Mouse (Mus musculus): ENCODE results near the gene Nol10.

The Nol10 gene

DNA sequence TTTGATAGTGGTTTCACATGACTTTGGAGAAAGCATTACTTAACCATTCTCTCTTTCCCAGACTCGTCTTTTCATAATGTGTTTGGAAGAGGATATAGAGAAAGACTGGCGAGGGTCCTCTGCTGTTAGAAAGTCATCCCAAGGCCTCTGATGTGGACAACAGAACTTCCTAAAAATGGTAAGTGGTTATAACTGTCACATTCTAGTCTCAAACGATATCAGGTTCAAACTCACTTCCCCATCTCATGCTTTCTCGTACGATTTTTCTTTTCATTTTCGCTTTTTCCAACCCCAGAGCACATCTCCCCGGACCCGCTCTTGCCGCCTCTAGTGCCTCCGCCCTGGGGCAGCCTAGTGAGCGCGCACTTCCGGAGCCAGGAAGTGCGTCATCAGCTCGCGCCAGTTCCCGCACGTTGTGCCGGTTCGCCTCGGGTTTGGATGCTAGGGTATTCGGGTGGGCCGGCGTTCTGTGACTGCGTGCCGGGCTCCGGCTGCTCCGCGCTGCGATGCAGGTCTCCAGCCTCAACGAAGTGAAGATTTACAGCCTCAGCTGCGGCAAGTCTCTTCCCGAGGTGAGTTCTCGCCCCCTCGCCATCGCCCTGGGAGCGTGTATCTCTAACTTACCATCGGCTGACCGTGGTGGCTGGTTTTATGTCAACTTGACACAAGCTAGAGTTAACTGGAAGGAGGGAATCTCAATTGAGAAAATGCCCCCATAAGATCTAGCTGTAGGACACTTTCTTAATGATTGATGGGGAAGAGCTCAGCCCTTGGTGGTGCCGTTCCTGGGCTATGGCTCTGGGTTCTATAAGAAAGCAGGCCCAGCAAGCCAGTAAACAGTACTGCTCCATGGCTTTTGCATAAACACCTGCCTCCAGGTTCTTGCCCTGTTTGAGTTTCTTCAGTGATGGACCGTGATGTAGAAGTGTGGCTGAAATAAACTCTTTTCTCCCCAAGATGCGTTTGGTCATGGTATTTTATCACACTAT is at the start of gene Nol10:
Gene Nol10, plus strand, starts transcription at position 411 of the 989 bp plus-strand sequence.
- in situ Hi-C loops (cut with MboI; ENCODE audit: unreplicated experiment in 2 of 2): loop anchor here in 1 of 2 experiments (5.0 kb wide), 1 partner anchor 541 kb away; no protein-coding TSS in a partner anchor

DNA sequence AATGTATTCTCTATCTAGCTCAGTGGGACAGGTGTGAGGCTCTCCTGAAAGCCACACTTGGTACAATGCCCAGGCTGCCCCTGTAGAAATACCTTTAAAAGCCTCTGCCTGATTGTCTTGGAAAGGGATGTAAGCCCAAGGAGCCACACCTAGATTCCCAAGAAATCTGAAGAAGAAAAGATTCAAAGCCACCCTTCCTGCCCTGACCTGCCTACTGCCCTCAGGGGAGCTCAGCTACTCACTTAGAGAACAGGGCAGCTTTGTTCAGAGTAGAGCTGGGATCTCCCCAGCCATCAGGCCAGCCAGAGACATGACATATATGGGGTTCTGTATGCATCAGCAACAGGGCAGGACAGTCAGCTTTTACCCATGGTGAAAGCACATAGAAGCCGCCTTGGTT is 48.4 kb upstream of the Nol10 start:
- in situ Hi-C loops (cut with MboI; ENCODE audit: unreplicated experiment in 2 of 2): loop anchor here in 1 of 2 experiments (25.0 kb wide), 1 partner anchor 713 kb away; no protein-coding TSS in a partner anchor

DNA sequence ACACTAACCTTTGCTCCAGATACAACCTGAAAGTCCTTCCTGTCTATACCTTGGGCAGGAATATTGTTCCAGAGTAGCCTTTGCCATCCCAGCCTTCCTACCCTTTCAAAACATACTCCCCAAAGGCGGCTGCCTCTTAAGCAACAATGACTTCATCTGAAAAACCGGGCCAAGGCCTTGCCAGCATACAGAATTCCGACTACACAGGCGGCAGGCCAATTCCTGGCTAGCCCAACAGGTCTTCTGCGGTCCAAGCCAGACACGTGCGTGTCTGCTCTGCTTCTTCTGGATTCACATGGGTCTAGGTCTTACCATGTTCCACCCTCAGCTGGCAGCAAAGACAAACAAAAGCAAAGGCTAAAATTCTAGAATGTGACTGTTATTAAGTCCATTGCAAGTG is 42.8 kb upstream of the Nol10 start:
- in situ Hi-C loops (cut with MboI; ENCODE audit: unreplicated experiment in 2 of 2): no loop called here

DNA sequence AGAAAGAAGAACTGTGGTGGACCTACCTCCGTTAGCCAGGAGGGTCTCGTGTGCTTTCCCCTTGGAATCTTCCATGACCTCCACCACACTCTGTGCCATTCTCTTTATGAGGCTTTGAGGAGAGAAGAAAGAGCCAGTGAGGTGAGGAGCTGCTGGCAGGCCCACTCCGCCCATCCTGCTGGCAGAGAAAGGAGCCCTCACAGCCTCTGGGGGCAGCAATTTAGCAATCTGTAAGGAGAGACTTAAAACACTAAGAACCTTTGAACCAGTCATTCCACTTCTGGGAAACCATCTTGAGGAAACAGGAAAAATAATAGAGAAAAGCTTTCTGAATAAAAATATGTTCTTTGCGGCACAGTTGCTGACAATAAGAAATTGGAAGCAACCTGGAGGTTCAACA is 40.0 kb upstream of the Nol10 start:
- in situ Hi-C loops (cut with MboI; ENCODE audit: unreplicated experiment in 2 of 2): no loop called here

DNA sequence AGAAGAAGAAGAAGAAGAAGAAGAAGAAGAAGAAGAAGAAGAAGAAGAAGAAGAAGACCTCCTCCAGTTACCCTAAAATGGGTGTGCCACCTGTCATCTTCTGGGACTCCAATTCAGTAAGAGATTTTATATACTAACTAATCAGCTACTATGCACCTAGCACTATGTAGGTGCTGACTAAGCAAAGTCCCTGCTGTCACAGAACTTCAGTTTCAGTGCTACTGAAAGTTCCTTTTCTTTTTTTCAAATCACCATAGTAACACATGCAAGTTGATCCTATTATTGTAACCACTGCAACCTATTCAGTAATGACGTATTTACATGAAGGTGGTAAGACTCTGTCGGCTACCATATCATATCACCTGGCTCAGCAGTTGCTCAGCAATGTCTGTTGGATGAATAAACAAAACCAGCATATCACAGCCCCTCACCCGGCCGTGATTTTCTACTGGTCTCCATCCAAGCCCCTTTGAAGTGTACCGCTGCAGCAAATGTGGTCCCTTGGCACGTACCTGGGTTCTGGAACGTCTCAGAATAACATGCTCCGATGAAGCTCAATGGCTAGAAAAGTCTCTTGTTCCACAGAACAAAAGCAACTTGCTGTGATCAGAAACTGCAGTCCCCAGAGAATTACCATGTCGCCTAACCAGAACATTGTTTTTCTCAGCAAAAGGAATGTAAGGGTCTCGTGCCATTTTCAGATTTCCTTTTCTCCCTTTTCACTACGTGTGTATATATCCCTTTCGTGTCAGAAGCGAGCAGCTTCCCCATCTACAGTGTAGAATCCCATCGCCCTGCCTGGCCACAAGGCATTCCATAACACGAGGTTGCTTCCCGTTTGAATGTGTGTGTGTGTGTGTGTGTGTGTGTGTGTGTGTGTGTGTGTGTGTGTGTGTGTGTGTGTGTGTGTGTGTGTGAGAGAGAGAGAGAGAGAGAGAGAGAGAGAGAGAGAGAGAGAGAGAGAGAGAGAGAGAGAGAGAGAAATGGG is 37.1 kb upstream of the Nol10 start:
- in situ Hi-C loops (cut with MboI; ENCODE audit: unreplicated experiment in 2 of 2): no loop called here

DNA sequence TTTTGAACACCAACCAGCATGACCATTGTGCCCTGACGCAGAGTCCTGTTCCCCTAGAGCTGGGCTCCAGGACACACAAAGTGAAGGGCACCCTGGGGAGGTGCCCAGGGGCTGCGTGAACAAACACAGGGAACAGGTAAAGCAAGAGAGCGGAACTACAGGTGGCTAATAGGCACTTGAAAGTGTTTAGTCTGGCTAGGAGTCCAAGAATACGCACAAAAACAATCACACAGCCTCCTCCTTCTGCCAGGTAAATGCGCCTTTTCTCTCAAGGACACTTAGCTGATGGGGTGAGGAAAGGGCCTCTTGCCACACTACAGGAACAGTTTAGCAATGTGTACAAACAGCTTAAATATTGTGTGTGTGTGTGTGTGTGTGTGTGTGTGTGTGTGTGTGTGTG is 32.2 kb upstream of the Nol10 start:
- in situ Hi-C loops (cut with MboI; ENCODE audit: unreplicated experiment in 2 of 2): no loop called here

DNA sequence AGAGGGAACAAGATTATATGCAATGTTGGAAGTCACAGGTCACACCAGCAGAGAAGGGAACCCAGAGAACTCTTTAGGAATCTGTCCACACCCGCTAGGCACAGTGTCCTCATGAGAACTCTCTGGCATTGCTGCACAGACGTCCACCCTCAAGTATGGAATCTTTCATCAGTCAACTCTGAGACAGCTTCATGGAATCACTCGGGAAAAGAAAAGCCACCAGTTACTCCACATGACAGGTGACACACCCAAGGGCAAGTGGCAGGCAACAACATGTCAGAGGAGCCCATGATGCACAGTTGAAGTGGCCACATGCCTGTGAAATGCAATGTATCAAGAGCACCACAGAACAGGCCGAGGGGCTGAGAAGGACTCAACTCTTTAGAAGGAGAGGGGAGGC is 30.3 kb upstream of the Nol10 start:
- in situ Hi-C loops (cut with MboI; ENCODE audit: unreplicated experiment in 2 of 2): no loop called here

DNA sequence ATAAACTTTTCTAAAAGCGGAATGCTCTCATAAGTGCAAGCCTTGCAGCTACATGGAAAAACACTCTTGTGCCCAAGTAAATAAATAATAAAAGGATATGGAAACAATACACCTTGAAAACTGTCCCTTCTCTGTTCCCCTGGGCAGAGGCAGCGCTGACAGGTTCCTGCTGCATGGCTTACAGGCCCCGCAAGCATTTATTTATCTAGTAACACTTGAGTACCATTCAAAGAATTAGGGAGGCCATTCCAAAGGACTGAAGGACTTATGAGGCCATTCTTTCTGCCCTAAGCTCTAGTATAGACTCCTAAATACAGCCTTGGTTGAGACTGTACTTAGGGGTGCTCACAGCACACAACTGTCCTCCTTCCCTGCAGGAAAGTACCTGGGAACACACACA is 29.8 kb upstream of the Nol10 start:
- in situ Hi-C loops (cut with MboI; ENCODE audit: unreplicated experiment in 2 of 2): no loop called here

DNA sequence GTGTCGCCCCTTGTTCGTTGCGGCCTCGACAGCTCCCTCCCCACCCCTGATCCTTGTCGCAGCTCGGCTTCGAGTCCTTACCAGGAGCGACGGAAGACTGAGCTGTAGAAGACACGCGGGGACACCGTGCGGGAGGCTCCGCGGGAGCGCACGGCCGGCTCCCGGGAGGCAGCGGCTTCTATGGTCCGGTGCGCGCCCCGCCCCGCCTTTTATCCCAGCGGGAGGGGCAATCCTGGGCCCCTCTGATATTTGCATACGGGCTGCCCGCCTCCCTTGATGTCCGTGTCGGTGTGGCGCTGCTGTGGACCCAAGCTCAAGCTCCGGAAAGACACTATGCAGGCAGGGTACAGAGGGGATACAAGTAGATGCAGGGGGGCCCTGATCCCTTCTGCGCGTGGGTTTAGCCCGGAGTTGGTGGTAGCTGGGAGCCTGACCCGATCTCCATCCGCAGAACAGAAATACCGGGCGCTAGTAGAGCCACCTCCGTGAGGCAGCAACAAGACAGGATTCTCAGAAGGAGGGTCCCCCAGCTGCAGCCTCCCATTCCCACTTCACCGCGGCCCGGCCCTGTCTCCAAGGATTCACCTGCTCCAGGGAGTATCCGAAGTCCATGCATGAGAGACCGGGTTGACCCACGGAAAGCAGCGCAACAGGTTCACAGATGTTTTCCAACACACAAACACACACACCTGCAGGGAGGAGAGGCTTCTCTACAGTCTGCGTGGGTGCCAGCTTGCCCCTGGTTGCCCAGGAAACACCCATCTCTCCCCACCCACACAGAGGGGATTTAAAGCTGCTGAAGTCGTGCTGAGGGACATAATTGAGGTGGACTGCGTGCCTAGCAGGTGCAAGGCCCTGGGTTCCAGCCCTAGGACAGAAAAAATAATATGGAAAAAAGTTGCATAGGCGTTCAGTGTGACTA is 23.4 kb upstream of the Nol10 start:
- in situ Hi-C loops (cut with MboI; ENCODE audit: unreplicated experiment in 2 of 2): no loop called here

DNA sequence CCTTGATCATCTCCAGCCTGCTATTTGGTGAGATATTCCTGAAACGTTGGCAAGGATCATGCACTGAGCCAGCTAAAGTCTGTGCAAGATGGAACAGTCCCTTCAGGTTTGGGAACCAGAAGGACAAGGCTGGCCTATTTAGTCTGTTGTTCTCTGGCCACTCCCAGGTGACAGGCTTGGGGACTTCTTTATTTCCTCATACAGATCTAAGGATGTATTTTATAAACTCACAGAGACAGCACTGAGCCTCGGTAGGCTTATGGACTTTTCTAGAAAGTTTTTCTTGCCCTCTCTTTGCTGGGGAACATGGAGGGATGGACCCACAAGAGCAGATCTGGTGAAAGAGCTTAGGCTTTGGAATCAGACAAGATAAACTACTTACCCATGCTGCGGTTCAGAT is 19.0 kb upstream of the Nol10 start, which contains the start of gene Atp6v1c2:
Gene Atp6v1c2, minus strand, starts transcription at position 101 of the 400 bp plus-strand sequence.
- in situ Hi-C loops (cut with MboI; ENCODE audit: unreplicated experiment in 2 of 2): no loop called here

DNA sequence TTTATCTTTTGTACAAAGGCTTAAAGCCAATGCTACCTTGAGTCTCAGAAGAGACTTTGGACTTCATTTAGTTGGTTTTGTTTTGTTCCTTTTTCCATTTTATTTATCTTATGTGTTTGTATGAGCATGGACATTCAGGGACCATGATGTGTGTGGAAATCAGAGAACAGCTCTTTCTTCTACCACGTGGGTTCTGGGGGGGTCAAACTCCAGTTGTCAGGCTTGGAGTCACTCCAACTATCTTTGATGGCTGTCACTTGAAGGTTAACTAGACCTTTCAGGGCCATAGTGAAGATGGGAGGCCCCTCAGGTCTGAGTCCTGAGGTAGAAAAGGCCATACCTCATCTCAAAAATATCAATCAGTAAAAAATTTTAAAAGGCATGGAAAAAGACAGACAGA is 14.8 kb upstream of the Nol10 start:
- in situ Hi-C loops (cut with MboI; ENCODE audit: unreplicated experiment in 2 of 2): no loop called here

DNA sequence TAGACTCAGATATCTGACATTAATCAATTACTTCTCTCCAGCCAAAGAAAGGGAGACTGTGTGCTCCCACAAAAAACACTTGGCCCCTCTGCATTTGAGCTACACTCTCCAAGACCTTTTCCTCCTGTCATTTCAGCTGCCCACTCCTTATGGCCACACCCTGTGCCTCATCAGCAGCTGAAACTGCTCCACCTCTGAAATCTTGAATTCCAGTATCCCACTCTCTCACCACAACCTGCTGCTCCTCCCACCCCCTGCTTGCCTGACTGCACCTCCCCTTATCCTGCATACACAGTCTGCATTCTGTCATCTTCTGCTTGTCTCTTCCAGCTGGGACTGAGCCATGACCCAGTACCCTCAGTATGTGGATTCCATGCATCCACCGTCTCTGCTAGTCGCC is 9.9 kb upstream of the Nol10 start:
- in situ Hi-C loops (cut with MboI; ENCODE audit: unreplicated experiment in 2 of 2): no loop called here

DNA sequence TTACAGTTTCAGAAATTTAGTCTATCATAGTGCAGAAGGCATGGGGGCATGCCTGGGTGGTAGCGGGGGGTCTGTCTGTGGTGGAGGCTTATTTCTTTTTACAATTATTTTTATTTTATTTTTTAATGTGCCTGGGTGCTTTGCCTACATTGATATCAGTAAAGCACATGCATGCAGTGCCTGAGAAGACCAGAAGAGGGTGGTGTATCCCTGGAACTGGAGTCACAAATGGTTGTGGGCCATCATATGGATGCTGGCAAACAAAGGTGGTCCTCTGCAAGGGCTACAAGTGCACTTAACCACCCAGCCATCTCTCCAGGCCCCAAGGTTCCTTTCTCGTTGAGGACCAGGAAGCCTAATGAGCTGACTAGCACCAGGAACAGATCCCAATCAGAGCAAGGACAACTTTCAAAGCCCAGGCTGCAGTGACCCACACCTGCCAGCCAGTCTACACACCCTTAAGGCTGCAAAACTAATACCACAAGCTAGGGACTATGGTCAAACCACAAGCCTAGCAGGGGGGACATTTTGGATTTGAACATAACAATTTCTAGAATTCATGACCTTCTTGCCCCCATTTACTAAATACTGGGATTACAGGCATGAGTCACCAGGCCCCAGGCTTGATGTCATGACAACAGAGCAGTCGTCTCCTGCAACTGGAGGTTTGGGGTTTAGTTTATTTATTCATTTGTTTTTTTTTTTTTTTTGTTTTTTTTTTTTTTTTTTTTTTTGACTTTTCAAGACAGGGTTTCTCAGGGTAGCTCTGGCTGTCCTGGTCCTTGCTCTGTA is 8.9 kb upstream of the Nol10 start:
- in situ Hi-C loops (cut with MboI; ENCODE audit: unreplicated experiment in 2 of 2): no loop called here

DNA sequence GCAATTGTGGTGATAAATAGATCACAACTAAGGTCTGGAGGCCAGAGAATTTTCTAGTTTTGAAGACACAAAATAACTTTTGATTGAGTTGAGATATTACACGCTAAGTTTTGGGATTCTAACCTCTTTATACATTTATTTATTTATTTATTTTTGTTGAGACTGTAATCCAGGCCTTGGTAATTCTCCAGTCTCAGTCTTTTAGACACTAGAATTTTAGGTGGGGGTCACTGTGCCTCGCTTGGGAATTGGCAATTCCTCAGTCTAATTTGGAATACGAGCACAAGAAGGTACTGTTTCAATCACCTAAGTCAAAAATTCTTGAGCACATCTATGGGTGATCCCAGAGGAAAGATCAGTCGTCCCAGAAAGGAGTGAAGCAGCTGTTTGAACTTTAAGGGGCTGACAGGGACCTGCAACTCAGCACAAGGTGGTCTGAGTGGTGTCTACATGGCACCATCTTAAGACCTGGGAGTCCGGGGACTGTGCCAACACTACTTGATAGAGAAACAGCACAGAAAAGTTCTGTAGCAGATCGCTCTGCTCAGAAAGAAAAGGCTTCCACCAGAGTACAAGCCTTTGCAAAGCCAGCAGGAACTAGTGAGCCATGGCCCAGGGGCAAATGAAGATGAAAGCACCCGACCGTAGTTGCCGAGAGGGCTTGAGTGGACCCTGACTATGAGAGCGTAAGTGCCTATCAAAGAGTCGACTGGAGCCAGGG is 771 bp upstream of the Nol10 start:
- in situ Hi-C loops (cut with MboI; ENCODE audit: unreplicated experiment in 2 of 2): loop anchor here in 1 of 2 experiments (5.0 kb wide), 1 partner anchor 540 kb away; no protein-coding TSS in a partner anchor

DNA sequence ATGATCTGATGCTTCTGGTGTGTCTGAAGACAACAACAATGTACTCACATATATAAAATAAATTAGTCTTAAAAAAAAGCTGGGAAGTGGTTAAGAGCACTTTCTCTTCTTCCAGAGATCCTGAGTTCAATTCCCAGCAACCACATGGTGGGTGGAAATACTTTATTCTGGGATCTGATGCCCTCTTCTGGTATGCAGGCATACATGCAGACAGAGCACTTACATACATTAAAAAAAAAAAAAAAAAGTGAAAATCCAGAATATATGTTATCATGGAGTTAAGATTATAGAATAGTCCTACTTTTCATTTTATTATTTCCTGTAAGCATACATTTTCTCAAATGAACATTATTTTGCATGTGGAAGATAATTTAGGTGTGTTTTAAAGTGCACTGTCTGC is 1.8 kb downstream of the Nol10 start:
- in situ Hi-C loops (cut with MboI; ENCODE audit: unreplicated experiment in 2 of 2): no loop called here

DNA sequence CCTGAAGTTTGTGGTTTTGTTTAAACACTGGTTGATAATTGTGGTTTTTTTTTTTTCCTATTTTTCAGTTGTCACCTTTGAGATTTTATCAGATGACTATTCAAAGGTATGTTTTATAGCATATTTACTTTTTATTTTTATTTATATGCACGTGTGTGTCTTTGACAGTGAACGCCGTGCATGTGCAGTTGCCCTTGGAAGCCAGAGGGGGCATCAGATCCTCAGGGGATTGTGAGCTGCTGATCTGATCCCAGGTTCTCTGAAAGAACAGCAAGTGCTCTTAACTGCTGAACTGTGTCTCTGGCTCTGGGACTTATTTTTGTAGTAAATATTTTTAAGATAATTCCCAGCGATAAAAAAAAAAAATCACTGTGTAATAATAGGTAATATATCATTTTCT is 8.6 kb downstream of the Nol10 start:
- in situ Hi-C loops (cut with MboI; ENCODE audit: unreplicated experiment in 2 of 2): no loop called here

DNA sequence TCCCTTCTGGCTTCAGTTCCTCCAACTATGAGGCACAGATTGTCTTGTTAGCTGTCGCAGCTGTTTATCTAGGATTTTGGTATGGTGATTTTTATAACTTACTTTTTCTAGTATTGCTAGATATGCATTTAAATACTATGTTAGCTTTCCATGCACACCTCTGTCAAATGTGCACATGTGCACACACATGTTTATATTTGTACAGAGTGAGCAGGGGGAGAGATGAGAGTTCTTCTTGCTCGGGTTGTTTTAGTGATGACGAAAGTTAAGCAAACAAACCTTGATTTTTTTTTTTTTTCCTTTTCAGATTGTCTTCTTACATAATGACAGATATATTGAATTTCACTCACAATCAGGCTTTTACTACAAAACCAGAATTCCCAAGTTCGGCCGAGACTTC is 9.5 kb downstream of the Nol10 start:
- in situ Hi-C loops (cut with MboI; ENCODE audit: unreplicated experiment in 2 of 2): no loop called here

DNA sequence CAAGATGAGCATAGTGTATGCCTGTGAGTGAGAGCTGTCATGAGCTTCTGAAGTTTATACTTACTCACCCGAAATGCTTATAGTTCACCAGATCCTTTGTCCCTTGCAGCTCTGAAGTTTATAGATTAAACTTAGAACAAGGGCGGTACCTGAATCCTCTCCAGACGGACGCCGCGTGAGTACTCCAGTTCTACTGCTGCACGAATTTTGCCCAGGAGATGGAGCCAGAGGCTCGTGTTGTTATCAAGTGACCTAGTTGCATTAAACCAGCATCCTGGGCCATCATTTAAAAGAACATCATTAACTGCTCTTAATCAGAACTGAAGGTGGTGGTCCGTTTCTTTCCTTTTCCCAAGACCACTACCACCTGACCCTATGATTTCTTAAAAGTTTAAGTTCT is 10.7 kb downstream of the Nol10 start:
- in situ Hi-C loops (cut with MboI; ENCODE audit: unreplicated experiment in 2 of 2): no loop called here

All from v-Abl transformed pro-B cells (cell line).